Mouse (Mus musculus) heart, embryonic 11.5 days (tissue): ENCODE data around the gene Gm525. TPM values are rescaled to one million over a fixed set of nuclear protein-coding genes. Genes with fewer than 3 reads are reported as not detected.

Experiments
- ATAC-seq: fragments of 200-750 bp; cut with Nextera tagmentation; replicated peaks from 2 replicates; pipeline ENCODE4 v1.8.0; 2017; ENCODE audit warnings: moderate library complexity; ENCODE audit not compliant: insufficient number of reproducible peaks, low FRiP score, low TSS enrichment
- H3K27ac ChIP-seq: fragments of 300-500 bp; sonication (generic); 2 replicates; pipeline ENCODE4 v1.5.1; 2014; ENCODE audit warnings: mild to moderate bottlenecking, low read depth, low read length
- H3K27me3 ChIP-seq: fragments of 300-500 bp; sonication (generic); 2 replicates; pipeline ENCODE4 v1.6.1; 2014; ENCODE audit warnings: mild to moderate bottlenecking, low read length, mixed read lengths; ENCODE audit not compliant: control insufficient read depth, insufficient read depth
- H3K36me3 ChIP-seq: fragments of 300-500 bp; sonication (generic); 2 replicates; pipeline ENCODE4 v1.6.1; 2014; ENCODE audit warnings: mild to moderate bottlenecking, low read length, moderate library complexity, mixed read lengths; ENCODE audit not compliant: control insufficient read depth, insufficient read depth
- H3K4me1 ChIP-seq: fragments of 300-500 bp; sonication (generic); 2 replicates; pipeline ENCODE4 v1.6.1; 2014; ENCODE audit warnings: low read length; ENCODE audit not compliant: control insufficient read depth, insufficient read depth
- H3K4me2 ChIP-seq: fragments of 300-500 bp; sonication (generic); 2 replicates; pipeline ENCODE4 v1.6.1; 2014; ENCODE audit warnings: mild to moderate bottlenecking, moderate library complexity
- H3K4me3 ChIP-seq: fragments of 300-500 bp; sonication (generic); 2 replicates; pipeline ENCODE4 v1.5.1; 2014; ENCODE audit warnings: low read depth, low read length
- H3K9ac ChIP-seq: fragments of 300-500 bp; sonication (generic); 2 replicates; pipeline ENCODE4 v1.6.1; 2014; ENCODE audit warnings: mild to moderate bottlenecking, low read depth, low read length, moderate library complexity
- H3K9me3 ChIP-seq: fragments of 300-500 bp; sonication (generic); replicated peaks from 2 replicates; pipeline ENCODE4 v1.6.1; 2016; ENCODE audit warnings: low read length; ENCODE audit not compliant: control insufficient read depth
- WGBS: fragments of 180-500 bp; shearing (Covaris S2); extraction: QIAGEN DNeasy Blood & Tissue Kit; methylation state at CpG from one replicate; pipeline ENCODE4 v1.1.7; 2014; ENCODE audit not compliant: insufficient replicate concordance; 5-methylcytosine and 5-hydroxymethylcytosine counted together
- polyA plus RNA-seq: library from polyadenylated mRNA; unstranded; fragments of >200 nt; fragmentation: Nextera tagmentation; extraction: Ambion mirVana; gene quantifications from 2 replicates; pipeline ENCODE4 v1.2.1, GENCODE M21; 2014

Gm525 gene
- polyA plus RNA-seq, 1 experiment from 2014 or later = not detected

DNA sequence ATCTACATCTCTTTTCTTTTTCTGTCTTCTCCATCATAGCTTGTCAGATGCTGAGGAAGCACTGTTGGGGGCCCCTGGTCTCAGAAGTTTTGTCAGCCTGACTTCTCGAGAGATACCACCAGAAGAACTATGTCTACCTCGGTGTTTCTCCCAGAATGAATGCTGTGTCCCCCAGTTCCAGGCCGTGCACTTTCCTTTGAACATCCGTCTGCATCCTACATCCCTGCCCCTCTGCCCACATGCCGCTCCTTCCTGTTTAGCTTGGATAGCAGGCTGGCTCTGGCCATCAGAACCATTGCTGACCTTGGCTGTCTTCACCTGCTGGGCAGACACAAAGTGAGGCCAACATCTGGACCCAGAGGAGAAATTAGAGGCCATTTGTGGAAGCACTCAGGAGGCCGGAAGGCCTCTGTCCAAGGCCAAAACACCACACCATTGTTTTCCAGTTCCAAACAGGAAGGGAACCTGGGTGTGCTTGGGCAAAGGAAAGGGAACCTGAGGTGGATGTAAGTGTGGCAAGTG is 6.3 kb upstream of the Gm525 start:
- Histone ChIP-seq H3K36me3 (no peaks in the 10 kb centered on the region), H3K27ac (no peak overlapping the region), H3K4me3 (no peak overlapping the region), H3K4me1 (0 out of 2 replicates have a peak, but pooled peaks cover 4% of the 10 kb centered on the region), H3K9me3 (peaks cover 2% of the 10 kb centered on the region; the same call in 1 of the 2 replicates), H3K9ac (no peak overlapping the region), H3K27me3 (no peaks in the 10 kb centered on the region), H3K4me2 (no peak overlapping the region)
- ATAC-seq = no peak
- 62% methylated on average over 6 of the region's 6 CpGs for WGBS

- no peaks in the 10 kb centered on the region for H3K36me3 ChIP-seq
- H3K9ac ChIP-seq = 0 out of 2 replicates have a peak overlapping the region, but pooled peaks have one; percentile 16
- 0 out of 2 replicates have a peak, but pooled peaks cover 4% of the 10 kb centered on the region for H3K4me1 ChIP-seq
- no peaks in the 10 kb centered on the region for H3K27me3 ChIP-seq
- H3K9me3 ChIP-seq = peaks cover 2% of the 10 kb centered on the region; the same call in 1 of the 2 replicates
- H3K27ac ChIP-seq = no peak overlapping the region
- no peak overlapping the region for H3K4me3 ChIP-seq
- ATAC-seq = no peak
- no peak overlapping the region for H3K4me2 ChIP-seq
- WGBS = 56% methylated on average over 11 of the region's 11 CpGs
Observed at GRCm38 (mm10) chr11:89067871-89068490, 5.7 kb upstream of the Gm525 start.

DNA sequence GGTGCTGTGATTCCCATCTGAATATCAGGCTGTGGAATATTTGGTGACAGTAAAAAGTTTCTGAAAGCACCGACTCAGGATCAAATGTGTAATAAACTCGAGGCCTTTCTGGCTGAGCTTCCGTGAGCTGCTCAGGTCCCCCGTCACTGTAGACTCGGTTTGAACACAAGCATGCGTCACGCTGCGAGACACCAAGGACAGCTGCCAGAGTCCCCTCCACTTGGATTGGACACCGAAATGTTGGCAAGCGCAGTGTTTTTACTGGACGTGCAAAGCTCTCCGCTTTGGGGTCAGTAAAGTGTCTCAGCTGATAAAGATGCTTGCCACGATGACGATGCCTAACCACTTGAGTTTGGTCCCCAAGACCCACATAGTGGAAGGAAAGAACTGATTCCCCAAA is 5.0 kb upstream of the Gm525 start:
- Histone ChIP-seq H3K4me3 (no peak overlapping the region), H3K27me3 (no peaks in the 10 kb centered on the region), H3K4me1 (0 out of 2 replicates have a peak, but pooled peaks cover 4% of the 10 kb centered on the region), H3K9ac (no peak overlapping the region), H3K27ac (no peak overlapping the region), H3K4me2 (no peak overlapping the region), H3K36me3 (no peaks in the 10 kb centered on the region), H3K9me3 (peaks cover 2% of the 10 kb centered on the region; the same call in 1 of the 2 replicates)
- 84% methylated on average over 14 of the region's 14 CpGs for WGBS
- ATAC-seq = no peak

DNA sequence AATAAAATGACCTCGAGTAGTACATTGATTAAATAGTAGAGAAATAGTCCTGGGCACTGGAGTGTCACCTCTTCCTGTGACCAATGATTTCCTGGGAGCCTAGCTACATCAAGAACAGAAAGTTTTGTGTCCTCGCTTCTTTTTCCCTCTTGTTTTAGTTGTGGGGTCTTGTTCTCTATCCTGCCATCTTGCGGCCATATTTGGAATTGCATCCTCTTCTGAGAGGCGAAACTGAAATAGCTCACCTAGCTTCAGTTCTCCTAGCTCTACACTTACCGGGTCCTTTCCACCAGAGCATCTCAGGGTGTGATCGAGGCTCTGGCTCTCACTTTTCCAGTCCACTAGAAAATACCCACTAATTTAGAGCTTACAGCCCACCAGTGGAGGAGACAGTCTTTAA is 4.3 kb upstream of the Gm525 start:
- Histone ChIP-seq H3K4me2 (no peak overlapping the region), H3K27ac (no peak overlapping the region), H3K27me3 (no peaks in the 10 kb centered on the region), H3K9ac (no peak overlapping the region), H3K9me3 (peaks cover 2% of the 10 kb centered on the region; the same call in 1 of the 2 replicates), H3K36me3 (no peaks in the 10 kb centered on the region), H3K4me3 (no peak overlapping the region), H3K4me1 (0 out of 2 replicates have a peak, but pooled peaks cover 4% of the 10 kb centered on the region)
- WGBS = 25% methylated on average over 6 of the region's 6 CpGs
- ATAC-seq = no peak

GRCm38 (mm10) chr11:89071522-89071921 is 2.1 kb upstream of the Gm525 start:
- Histone ChIP-seq H3K4me3 (no peak overlapping the region), H3K27me3 (no peaks in the 10 kb centered on the region), H3K4me2 (no peak overlapping the region), H3K4me1 (0 out of 2 replicates have a peak, but pooled peaks cover 4% of the 10 kb centered on the region), H3K9ac (no peak overlapping the region), H3K27ac (no peak overlapping the region), H3K36me3 (no peaks in the 10 kb centered on the region), H3K9me3 (no peaks in the 10 kb centered on the region)
- WGBS = 69% methylated on average over 5 of the region's 5 CpGs
- ATAC-seq = no peak

GRCm38 (mm10) chr11:89074783-89075413 is 1.3 kb downstream of the Gm525 start:
- Histone ChIP-seq H3K4me2 (no peak overlapping the region), H3K27ac (no peak overlapping the region), H3K4me1 (no peaks in the 10 kb centered on the region), H3K9me3 (no peaks in the 10 kb centered on the region), H3K36me3 (no peaks in the 10 kb centered on the region), H3K27me3 (no peaks in the 10 kb centered on the region), H3K9ac (no peak overlapping the region), H3K4me3 (no peak overlapping the region)
- ATAC-seq = no peak
- 68% methylated on average over 19 of the region's 19 CpGs for WGBS

- 69% methylated on average over 4 of the region's 4 CpGs for WGBS
- H3K4me3 ChIP-seq = no peak overlapping the region
- no peaks in the 10 kb centered on the region for H3K36me3 ChIP-seq
- no peaks in the 10 kb centered on the region for H3K27me3 ChIP-seq
- H3K9ac ChIP-seq = no peak overlapping the region
- H3K27ac ChIP-seq = no peak overlapping the region
- no peaks in the 10 kb centered on the region for H3K9me3 ChIP-seq
- H3K4me2 ChIP-seq = no peak overlapping the region
- H3K4me1 ChIP-seq = no peaks in the 10 kb centered on the region
- no peak for ATAC-seq
Observed at GRCm38 (mm10) chr11:89076370-89076821, 2.8 kb downstream of the Gm525 start.

DNA sequence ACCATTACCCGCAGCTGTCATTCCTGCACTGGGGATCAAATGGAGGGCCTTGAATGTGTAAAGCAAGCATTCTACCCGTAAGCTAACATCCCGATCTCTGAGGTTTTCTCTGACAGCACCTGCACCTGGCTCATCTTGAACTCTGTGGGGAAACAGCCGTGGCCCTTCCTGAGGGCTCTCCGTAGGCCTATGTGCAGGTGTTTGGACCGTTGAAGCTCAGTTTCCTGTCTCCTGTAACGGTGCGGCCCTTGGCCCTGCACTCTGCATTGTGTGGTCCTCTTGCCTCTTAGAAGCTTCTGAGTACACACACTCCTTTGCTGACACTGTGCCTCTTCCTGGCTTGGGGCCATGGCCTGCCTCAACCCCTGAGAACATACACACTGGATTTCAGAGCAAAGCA is 4.0 kb downstream of the Gm525 start:
- Histone ChIP-seq H3K4me3 (no peak overlapping the region), H3K27ac (no peak overlapping the region), H3K4me2 (no peak overlapping the region), H3K4me1 (no peaks in the 10 kb centered on the region), H3K9ac (no peak overlapping the region), H3K36me3 (no peaks in the 10 kb centered on the region), H3K27me3 (no peaks in the 10 kb centered on the region), H3K9me3 (no peaks in the 10 kb centered on the region)
- ATAC-seq = no peak
- WGBS = 83% methylated on average over 8 of the region's 8 CpGs
